Mouse (Mus musculus): ENCODE results near the gene Ildr2. TPM values are rescaled to one million over a fixed set of nuclear protein-coding genes. Genes with fewer than 3 reads are reported as not detected.

Gene Ildr2
- total and polyA plus RNA-seq, 3 experiments, result 0.11 TPM; not detected in 2

DNA sequence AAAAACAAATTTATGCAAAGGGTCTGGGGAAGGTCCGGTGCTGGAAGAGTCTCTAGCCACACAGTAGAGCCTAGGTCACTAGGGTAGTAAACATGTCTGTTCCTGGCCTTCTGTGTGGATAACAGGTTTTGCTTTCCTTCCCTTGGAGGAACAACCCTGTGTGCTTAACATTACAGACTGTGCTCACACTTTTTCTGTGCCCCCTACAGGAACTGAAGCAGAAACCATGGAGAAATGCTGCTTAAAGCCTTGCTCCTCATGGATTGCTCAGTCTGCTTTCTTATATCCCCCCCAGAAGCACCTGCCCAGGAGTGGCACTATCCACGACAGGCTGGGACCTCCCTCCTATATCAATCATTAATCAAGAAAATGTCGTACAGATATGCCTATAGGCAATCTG is 107.9 kb downstream of the Ildr2 start:
- no peak for DNase-seq (ENCODE audit: low spot score)
- no peaks in the 10 kb centered on the region for H3K4me1 ChIP-seq (ENCODE audit: insufficient read depth, low read depth, low read length)
- H3K27me3 ChIP-seq (ENCODE audit: insufficient read depth, low read length), result peaks cover 7% of the 10 kb centered on the region
- TF ChIP-seq TAL1 (conservative IDR thresholded peaks at IDR 0.05; ENCODE audit: low read depth, low read length) (no peak), POLR2AphosphoS5 (IDR thresholded peaks at IDR 0.05; ENCODE audit: insufficient replicate concordance, low read depth, low read length) (no peak), GATA2 (IDR thresholded peaks at IDR 0.05; ENCODE audit: borderline replicate concordance, low read depth, low read length) (no peak), GATA1 (IDR thresholded peaks at IDR 0.05; ENCODE audit: borderline replicate concordance, low read length) (no peak)
- ATAC-seq (ENCODE audit: extremely low read depth, insufficient number of reproducible peaks, low FRiP score, poor library complexity, severe bottlenecking), result no peak
- H3K36me3 ChIP-seq (replicated peaks), result no peaks in the 10 kb centered on the region
- no peaks in the 10 kb centered on the region for H3K9me3 ChIP-seq (replicated peaks)
- no peak overlapping the region for H3K4me3 ChIP-seq (ENCODE audit: low read depth, low read length)

DNA sequence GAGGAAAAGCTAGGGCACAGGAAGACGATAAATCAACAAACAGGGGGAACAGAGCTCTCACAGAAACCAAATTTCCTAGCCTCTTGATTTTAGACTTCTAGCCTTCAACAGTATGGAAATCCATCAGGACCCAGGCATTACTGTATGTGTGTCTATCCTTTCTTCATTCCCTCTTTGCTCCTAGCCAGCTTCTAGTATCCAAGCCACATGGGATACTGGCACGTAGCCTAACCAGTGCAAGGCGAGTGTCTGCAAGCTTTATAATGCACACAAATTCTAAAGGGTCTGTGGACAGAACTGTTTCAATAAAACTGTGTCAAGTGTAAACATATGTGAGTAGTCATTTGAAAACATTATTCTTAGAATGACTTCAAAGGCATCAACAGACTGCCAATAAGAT is 108.7 kb downstream of the Ildr2 start:
- TF ChIP-seq GATA2 (IDR thresholded peaks at IDR 0.05; ENCODE audit: borderline replicate concordance, low read depth, low read length), result no peak
- TF ChIP-seq GATA1 (IDR thresholded peaks at IDR 0.05; ENCODE audit: borderline replicate concordance, low read length), result no peak
- TF ChIP-seq CTCF (IDR thresholded peaks at IDR 0.05; ENCODE audit: low read depth, low read length), result no peak
- no peaks in the 10 kb centered on the region for H3K9me3 ChIP-seq (replicated peaks)
- no peaks in the 10 kb centered on the region for H3K4me1 ChIP-seq (ENCODE audit: insufficient read depth, low read depth, low read length)
- H3K4me3 ChIP-seq (ENCODE audit: low read depth, low read length), result no peak overlapping the region
- H3K36me3 ChIP-seq (replicated peaks), result no peaks in the 10 kb centered on the region
- ATAC-seq (ENCODE audit: extremely low read depth, insufficient number of reproducible peaks, low FRiP score, poor library complexity, severe bottlenecking) (no peak), DNase-seq (ENCODE audit: low spot score) (no peak)
- H3K27me3 ChIP-seq (ENCODE audit: insufficient read depth, low read length), result peaks cover 7% of the 10 kb centered on the region

DNA sequence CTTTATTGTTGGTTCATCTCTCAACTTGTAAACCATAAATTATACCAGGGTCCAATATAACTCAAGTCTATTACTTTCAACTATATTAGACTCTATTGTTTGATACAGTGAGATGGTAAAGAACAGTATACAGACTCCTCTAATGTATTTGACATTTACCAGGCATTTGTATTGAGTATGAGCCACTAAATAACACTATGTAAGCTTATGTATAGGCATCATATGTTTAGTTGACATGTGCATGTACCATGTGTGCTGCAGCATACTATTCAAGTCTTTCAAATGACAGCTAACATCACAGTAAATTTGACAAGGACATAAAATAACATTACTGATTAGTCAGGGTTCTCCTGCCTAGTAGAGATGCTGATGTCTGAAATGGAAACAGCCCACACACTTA is 109.2 kb downstream of the Ildr2 start:
- TF ChIP-seq CTCF (IDR thresholded peaks at IDR 0.05; ENCODE audit: low read depth, low read length), result no peak
- DNase-seq (ENCODE audit: low spot score), result no peak

More for the DNA sequence above, 109.2 kb downstream of the Ildr2 start:
- H3K4me3 ChIP-seq (ENCODE audit: low read depth, low read length), result no peak overlapping the region
- ATAC-seq (ENCODE audit: extremely low read depth, insufficient number of reproducible peaks, low FRiP score, poor library complexity, severe bottlenecking), result no peak
- no peaks in the 10 kb centered on the region for H3K4me1 ChIP-seq (ENCODE audit: insufficient read depth, low read depth, low read length)
- no peaks in the 10 kb centered on the region for H3K9me3 ChIP-seq (replicated peaks)
- H3K36me3 ChIP-seq (replicated peaks), result no peaks in the 10 kb centered on the region
- peaks cover 7% of the 10 kb centered on the region for H3K27me3 ChIP-seq (ENCODE audit: insufficient read depth, low read length)

Other genes with a start within 250 kb of the Ildr2 start
- not detected in 2 replicates for gene Dusp27, start 126.2 kb upstream of the Ildr2 start, total RNA-seq (2014; fragmentation: Nextera tagmentation)
- under 0.01 and 0.11 TPM in 2 replicates for gene Dusp27, start 126.2 kb upstream of the Ildr2 start, total RNA-seq (2017)
- gene Dusp27, start 126.2 kb upstream of the Ildr2 start, polyA plus RNA-seq (2012), result not detected in 2 replicates
- not detected in 2 replicates for gene Gpa33, start 123.9 kb upstream of the Ildr2 start, total RNA-seq (2014; fragmentation: Nextera tagmentation)
- gene Gpa33, start 123.9 kb upstream of the Ildr2 start, total RNA-seq (2017), result 0.05 TPM in 1 of 2 replicates, not detected in the other
- gene Gpa33, start 123.9 kb upstream of the Ildr2 start, polyA plus RNA-seq (2012), result not detected in 2 replicates
- gene Mael, start 15.4 kb upstream of the Ildr2 start, total RNA-seq (2014; fragmentation: Nextera tagmentation), result not detected in 2 replicates
- 0.16 TPM in 1 of 2 replicates, not detected in the other for gene Mael, start 15.4 kb upstream of the Ildr2 start, total RNA-seq (2017)
- gene Mael, start 15.4 kb upstream of the Ildr2 start, polyA plus RNA-seq (2012), result not detected in 2 replicates
- gene Tada1, start 125.0 kb downstream of the Ildr2 start, total RNA-seq (2014; fragmentation: Nextera tagmentation), result 27.8 and 31.4 TPM in 2 replicates
- gene Tada1, start 125.0 kb downstream of the Ildr2 start, total RNA-seq (2017), result 41.3 and 49.4 TPM in 2 replicates
- gene Tada1, start 125.0 kb downstream of the Ildr2 start, polyA plus RNA-seq (2012), result 15.4 and 18.3 TPM in 2 replicates
- not detected in 2 replicates for gene Pogk, start 155.7 kb downstream of the Ildr2 start, total RNA-seq (2014; fragmentation: Nextera tagmentation)
- gene Pogk, start 155.7 kb downstream of the Ildr2 start, total RNA-seq (2017), result 0.12 and 0.22 TPM in 2 replicates
- gene Pogk, start 155.7 kb downstream of the Ildr2 start, polyA plus RNA-seq (2012), result not detected in 2 replicates
- not detected in 2 replicates for gene Gm4846, start 243.4 kb downstream of the Ildr2 start, total RNA-seq (2014; fragmentation: Nextera tagmentation)
- gene Gm4846, start 243.4 kb downstream of the Ildr2 start, total RNA-seq (2017), result not detected in 2 replicates
- gene Gm4846, start 243.4 kb downstream of the Ildr2 start, polyA plus RNA-seq (2012), result not detected in 2 replicates